Mouse (Mus musculus) thymus, adult 2 months (tissue): ENCODE data around the gene Myo1c.

Experiments used
- CTCF ChIP-seq: fragments of 200-500 bp; IDR thresholded peaks from 2 replicates; pipeline ENCODE4 v1.5.1; 2012; ENCODE audit warnings: mild to moderate bottlenecking, control low read depth, low read length, moderate library complexity, borderline replicate concordance; ENCODE audit not compliant: control insufficient read depth, poor library complexity, insufficient read depth; ENCODE audit errors: extremely low read depth
- POLR2A ChIP-seq: fragments of 200-500 bp; IDR thresholded peaks from 2 replicates; pipeline ENCODE4 v1.6.1; 2012; ENCODE audit warnings: mild to moderate bottlenecking, low read length, control low read depth, moderate library complexity; ENCODE audit not compliant: control insufficient read depth, poor library complexity, insufficient read depth; ENCODE audit errors: extremely low read depth

DNA sequence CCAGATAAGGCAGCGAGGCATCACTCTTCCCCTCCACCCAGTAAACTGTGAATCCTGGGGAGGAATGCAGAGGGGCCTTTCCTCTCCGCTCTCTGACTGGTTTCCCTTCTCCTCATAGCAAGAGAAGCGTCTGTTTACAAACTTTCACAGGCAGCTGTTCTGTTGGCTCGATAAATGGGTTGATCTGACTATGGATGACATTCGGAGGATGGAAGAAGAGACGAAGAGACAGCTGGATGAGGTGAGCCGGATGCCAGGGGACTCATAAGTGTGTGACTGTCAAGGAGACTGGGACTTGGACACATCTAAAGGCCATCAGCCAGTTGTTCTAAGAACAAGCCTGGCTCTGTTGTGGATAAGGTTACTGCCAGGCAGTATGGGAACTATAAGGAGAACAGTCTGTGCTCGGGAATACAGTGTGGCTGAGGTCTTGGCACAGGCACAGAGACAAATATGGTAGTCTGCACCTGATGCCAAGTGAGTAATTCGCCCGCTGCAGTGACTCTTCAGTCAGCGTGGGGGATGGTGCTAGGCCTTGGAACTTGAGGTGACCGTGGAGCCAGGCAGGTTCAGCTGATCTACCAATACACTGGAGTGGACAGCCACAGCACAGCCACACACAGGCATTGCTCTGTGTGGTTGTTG is 30.0 kb upstream of the Myo1c start:
- TF ChIP-seq POLR2A (no peak), CTCF (no peak)
